Mouse (Mus musculus): Measurements from ENCODE around the gene Zbtb16.

DNA sequence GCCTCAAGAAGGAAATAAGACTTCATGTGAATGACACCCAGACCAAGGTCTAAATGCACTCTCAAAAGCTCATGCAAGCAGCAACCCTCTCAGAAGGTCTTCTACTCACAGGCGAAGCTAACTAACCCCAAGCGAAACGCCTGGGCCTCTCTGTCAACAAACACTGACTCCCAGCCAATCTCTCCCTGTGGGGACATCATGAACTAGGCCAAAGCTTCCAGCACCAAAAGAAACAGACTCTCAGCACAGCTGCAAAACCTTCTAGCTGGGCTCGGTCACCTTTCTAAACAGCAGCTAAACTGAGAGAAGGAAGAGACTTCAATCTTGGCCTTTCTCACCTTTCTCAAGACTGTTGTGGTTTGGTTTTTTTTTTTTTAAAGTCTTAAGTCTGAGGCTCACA lies 86.9 kb downstream of the Zbtb16 start:
- TF ChIP-seq GATA1 (IDR thresholded peaks at IDR 0.05; ENCODE audit: low read length) (no peak), TAL1 (IDR thresholded peaks at IDR 0.05; ENCODE audit: low read length) (no peak)
